Mouse (Mus musculus): ENCODE results near the gene Mblac1. TPM values are rescaled to one million over a fixed set of nuclear protein-coding genes. Genes with fewer than 3 reads are reported as not detected.

The Mblac1 gene
- 2.5 TPM in 2 replicates for polyA plus RNA-seq (2012; rRNA removed)

GRCm38 (mm10) chr5:138193771-138194727, at the start of gene Mblac1:
Gene Mblac1, plus strand, starts transcription at chr5:138194314.
- 3% methylated on average over 54 of the region's 54 CpGs for WGBS
- peak; percentile 60 for DNase-seq (ENCODE audit: low read depth, low spot score)

GRCm38 (mm10) chr5:138154390-138154789, 39.7 kb upstream of the Mblac1 start:
- DNase-seq (ENCODE audit: low read depth, low spot score) = no peak
- 44% methylated on average over 3 of the region's 3 CpGs for WGBS

GRCm38 (mm10) chr5:138155443-138155976, 38.6 kb upstream of the Mblac1 start, which contains the start of gene Zfp113:
Gene Zfp113, minus strand, starts transcription at chr5:138155744.
- DNase-seq (ENCODE audit: low read depth, low spot score) = peak; percentile 93
- WGBS = under 1% methylated on average over 31 of the region's 31 CpGs

- no peak for DNase-seq (ENCODE audit: low read depth, low spot score)
- 53% methylated on average over 7 of the region's 7 CpGs for WGBS
Measured at GRCm38 (mm10) chr5:138160224-138160762, 33.8 kb upstream of the Mblac1 start.

GRCm38 (mm10) chr5:138160842-138161665, 33.1 kb upstream of the Mblac1 start, which contains the start of gene Cops6:
Gene Cops6, plus strand, starts transcription at chr5:138161071.
- DNase-seq (ENCODE audit: low read depth, low spot score) = peak; percentile 73
- WGBS = under 1% methylated on average over 42 of the region's 42 CpGs

GRCm38 (mm10) chr5:138163046-138163445, 31.1 kb upstream of the Mblac1 start:
- DNase-seq (ENCODE audit: low read depth, low spot score) = no peak
- WGBS = 59% methylated on average over 6 of the region's 6 CpGs

- no peak for DNase-seq (ENCODE audit: low read depth, low spot score)
- WGBS = 65% methylated on average over 10 of the region's 10 CpGs
Measured at GRCm38 (mm10) chr5:138163610-138164009, 30.5 kb upstream of the Mblac1 start.

GRCm38 (mm10) chr5:138165594-138165993, 28.5 kb upstream of the Mblac1 start:
- DNase-seq (ENCODE audit: low read depth, low spot score) = no peak

GRCm38 (mm10) chr5:138170936-138171561, 23.1 kb upstream of the Mblac1 start:
- under 1% methylated on average over 47 of the region's 47 CpGs for WGBS
- DNase-seq (ENCODE audit: low read depth, low spot score) = peak; percentile 88

More at GRCm38 (mm10) chr5:138165594-138165993, 28.5 kb upstream of the Mblac1 start:
- 87% methylated on average over 8 of the region's 8 CpGs for WGBS

GRCm38 (mm10) chr5:138171695-138172491, 22.2 kb upstream of the Mblac1 start, which contains the start of the genes Ap4m1 and Mcm7:
Gene Ap4m1, plus strand, starts transcription at chr5:138172002.
Gene Mcm7, minus strand, starts transcription at chr5:138172422.
- DNase-seq (ENCODE audit: low read depth, low spot score) = peak; percentile 98

GRCm38 (mm10) chr5:138173217-138173616, 20.9 kb upstream of the Mblac1 start:
- no peak for DNase-seq (ENCODE audit: low read depth, low spot score)
- 68% methylated on average over 3 of the region's 3 CpGs for WGBS

More at GRCm38 (mm10) chr5:138171695-138172491, 22.2 kb upstream of the Mblac1 start, which contains the start of the genes Ap4m1 and Mcm7:
- WGBS = under 1% methylated on average over 54 of the region's 54 CpGs

GRCm38 (mm10) chr5:138186950-138187638, 7.0 kb upstream of the Mblac1 start, which contains the start of the genes Taf6 and Cnpy4:
Gene Taf6, minus strand, starts transcription at chr5:138187451.
Gene Cnpy4, plus strand, starts transcription at chr5:138187485.
- DNase-seq (ENCODE audit: low read depth, low spot score) = peak; percentile 64
- under 1% methylated on average over 31 of the region's 31 CpGs for WGBS

- peak; percentile 58 for DNase-seq (ENCODE audit: low read depth, low spot score)
- under 1% methylated on average over 10 of the region's 10 CpGs for WGBS
Measured at GRCm38 (mm10) chr5:138187661-138188306, 6.3 kb upstream of the Mblac1 start.

- no peak for DNase-seq (ENCODE audit: low read depth, low spot score)
- WGBS = 8% methylated on average over 29 of the region's 29 CpGs
Measured at GRCm38 (mm10) chr5:138194755-138195345, 736 bp downstream of the Mblac1 start.

- DNase-seq (ENCODE audit: low read depth, low spot score) = no peak
- WGBS = 79% methylated on average over 7 of the region's 7 CpGs
Measured at GRCm38 (mm10) chr5:138195463-138195862, 1.3 kb downstream of the Mblac1 start.

- WGBS = 15% methylated on average over 1 of the region's 1 CpGs
- no peak for DNase-seq (ENCODE audit: low read depth, low spot score)
Measured at GRCm38 (mm10) chr5:138199576-138199975, 5.5 kb downstream of the Mblac1 start.
